Mouse (Mus musculus): ENCODE measurements around the gene Tsc22d4.

DNA sequence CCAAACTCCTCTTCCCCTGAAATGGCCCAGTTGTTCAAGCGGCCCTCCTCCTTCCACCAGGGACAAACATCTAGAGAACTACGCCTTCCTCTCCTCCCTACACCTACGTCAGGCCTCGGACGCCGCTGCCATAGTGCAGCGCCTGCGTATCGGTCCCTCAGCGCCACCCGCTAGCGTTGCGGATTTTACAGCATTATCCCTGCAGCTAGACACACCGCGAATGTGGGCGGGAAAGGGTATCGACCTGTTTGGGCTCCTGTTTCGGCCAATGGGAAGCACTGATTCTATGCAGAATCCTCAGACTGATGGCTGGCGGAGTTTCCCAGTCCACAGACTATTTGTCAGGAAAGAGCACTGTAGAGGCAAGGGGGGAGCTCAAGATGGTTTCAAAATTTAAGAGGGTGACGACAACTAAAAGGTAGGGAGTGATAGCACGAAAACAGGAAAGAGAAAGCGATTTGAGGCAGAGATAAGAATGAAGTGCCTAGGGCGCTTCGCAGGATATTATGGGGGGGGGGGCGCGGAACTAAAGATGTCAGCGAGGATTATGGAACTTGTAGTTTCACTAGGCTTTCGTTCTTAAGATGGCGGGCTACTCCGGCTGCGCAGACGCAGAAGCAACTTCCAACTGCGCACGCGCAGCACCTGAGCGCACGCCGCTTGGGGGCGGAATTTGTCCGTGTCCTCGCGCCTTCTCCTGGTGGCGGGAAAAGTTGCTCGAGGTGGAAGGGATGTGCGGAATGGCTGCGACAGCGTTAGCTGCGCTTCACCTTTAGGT lies 41.8 kb downstream of the Tsc22d4 start, which contains the start of the genes Mepce and Zcwpw1:
- TF ChIP-seq CTCF (IDR thresholded peaks at IDR 0.05; ENCODE audit: extremely low read depth, insufficient read depth, insufficient read length, insufficient replicate concordance): peak; percentile 57; the same call in 1 of the 2 replicates
- peak; percentile 40; the same call in 1 of the 2 replicates for TF ChIP-seq POLR2A (IDR thresholded peaks at IDR 0.05; ENCODE audit: low read depth, low read length)

All from spleen, adult 2 months (tissue).